Mouse (Mus musculus) CH12.LX (cell line): ENCODE results near the gene Hoxd3.

Experiments used
- CTCF ChIP-seq, 2 experiments: IDR thresholded peaks in 1 of 2; conservative IDR thresholded peaks in 1 of 2; 2 replicates each; pipeline ENCODE4 v1.5.1; 2011 to 2012; ENCODE audit warnings: low read depth in 2 of 2, low read length in 2 of 2, improper control_type of control experiment in 1 of 2, inconsistent platforms in 1 of 2, mild to moderate bottlenecking in 1 of 2, moderate library complexity in 1 of 2
- EP300 ChIP-seq: IDR thresholded peaks from 2 replicates; pipeline ENCODE4 v1.6.1; 2011; ENCODE audit warnings: low read length, improper control_type of control experiment
- MAZ ChIP-seq: IDR thresholded peaks from 2 replicates; pipeline ENCODE4 v1.6.1; 2012; ENCODE audit warnings: low read depth, mild to moderate bottlenecking, inconsistent platforms, low read length, improper control_type of control experiment, moderate library complexity
- USF1 ChIP-seq: IDR thresholded peaks from 2 replicates; pipeline ENCODE4 v1.6.1; 2014; ENCODE audit warnings: low read depth, mild to moderate bottlenecking, inconsistent platforms, low read length, improper control_type of control experiment

DNA sequence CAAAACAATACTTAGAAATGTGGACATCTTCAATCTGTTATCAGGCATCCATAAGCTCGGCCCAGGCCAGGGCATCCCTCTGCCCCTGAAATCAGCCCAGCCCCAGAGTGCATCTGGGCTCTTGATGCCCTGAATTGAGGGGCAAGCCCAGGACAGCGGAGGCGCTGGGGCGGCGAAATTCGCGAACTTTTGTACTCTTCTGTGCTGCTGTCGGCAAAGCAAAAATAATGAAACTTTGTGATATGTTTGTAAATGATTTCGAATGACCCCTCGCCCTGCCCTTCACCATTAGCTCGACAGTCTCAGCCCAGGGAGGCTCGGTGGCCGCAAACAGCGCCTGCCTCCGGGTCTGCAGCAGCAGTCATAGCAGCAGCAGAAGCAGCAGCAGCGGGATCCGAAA lies 13.4 kb downstream of the Hoxd3 start:
- no peak for TF ChIP-seq EP300
- no peak for TF ChIP-seq CTCF (conservative IDR thresholded peaks at IDR 0.05 in 1 of 2, IDR thresholded peaks at IDR 0.05 in 1 of 2; ENCODE audit: low read depth in 2 of 2, low read length in 2 of 2)
- TF ChIP-seq USF1: no peak
- no peak for TF ChIP-seq MAZ
